Mouse (Mus musculus): ENCODE data around the gene Nav3. TPM values are rescaled to one million over a fixed set of nuclear protein-coding genes. Genes with fewer than 3 reads are reported as not detected.

The Nav3 gene
- total and polyA plus RNA-seq, 2 experiments, result 0.01 to 0.28 TPM

GRCm38 (mm10) chr10:109907206-109907605 lies 548.8 kb downstream of the Nav3 start:
- no peak for DNase-seq (ENCODE audit: extremely low read depth, low read depth, low spot score)
- no peak overlapping the region for H3K4me3 ChIP-seq (ENCODE audit: insufficient read depth, low read depth, low read length)
- WGBS, result 77% methylated on average over 4 of the region's 4 CpGs
- H3K9ac ChIP-seq (ENCODE audit: low read depth, low read length), result no peak overlapping the region
- no peak for TF ChIP-seq POLR2A (IDR thresholded peaks at IDR 0.05; ENCODE audit: extremely low read depth, insufficient read depth, low read length)
- TF ChIP-seq CTCF (IDR thresholded peaks at IDR 0.05; ENCODE audit: low read depth, low read length), result no peak
- no peaks in the 10 kb centered on the region for H3K79me2 ChIP-seq (ENCODE audit: control insufficient read depth, insufficient read depth, low read length)
- no peaks in the 10 kb centered on the region for H3K36me3 ChIP-seq (ENCODE audit: control insufficient read depth, insufficient read depth, low read length)
- H3K27me3 ChIP-seq (ENCODE audit: control insufficient read depth, insufficient read depth, low read length), result no peaks in the 10 kb centered on the region
- no peak overlapping the region for H3K27ac ChIP-seq (replicated peaks; ENCODE audit: insufficient read depth, low read depth, low read length)
- H3K4me1 ChIP-seq (ENCODE audit: control insufficient read depth, insufficient read depth, low read length), result no peaks in the 10 kb centered on the region

GRCm38 (mm10) chr10:109906413-109906785 lies 549.6 kb downstream of the Nav3 start:
- no peak for DNase-seq (ENCODE audit: extremely low read depth, low read depth, low spot score)
- H3K79me2 ChIP-seq (ENCODE audit: control insufficient read depth, insufficient read depth, low read length), result no peaks in the 10 kb centered on the region
- no peak overlapping the region for H3K4me3 ChIP-seq (ENCODE audit: insufficient read depth, low read depth, low read length)
- no peaks in the 10 kb centered on the region for H3K4me1 ChIP-seq (ENCODE audit: control insufficient read depth, insufficient read depth, low read length)
- no peak for TF ChIP-seq POLR2A (IDR thresholded peaks at IDR 0.05; ENCODE audit: extremely low read depth, insufficient read depth, low read length)
- H3K27me3 ChIP-seq (ENCODE audit: control insufficient read depth, insufficient read depth, low read length), result no peaks in the 10 kb centered on the region
- no peak overlapping the region for H3K9ac ChIP-seq (ENCODE audit: low read depth, low read length)
- H3K36me3 ChIP-seq (ENCODE audit: control insufficient read depth, insufficient read depth, low read length), result no peaks in the 10 kb centered on the region
- H3K27ac ChIP-seq (replicated peaks; ENCODE audit: insufficient read depth, low read depth, low read length), result no peak overlapping the region
- 11% methylated on average over 6 of the region's 6 CpGs for WGBS

- no peak for DNase-seq (ENCODE audit: extremely low read depth, low read depth, low spot score)
- H3K27ac ChIP-seq (replicated peaks; ENCODE audit: insufficient read depth, low read depth, low read length), result no peak overlapping the region
- TF ChIP-seq CTCF (IDR thresholded peaks at IDR 0.05; ENCODE audit: low read depth, low read length), result no peak
- no peak for TF ChIP-seq POLR2A (IDR thresholded peaks at IDR 0.05; ENCODE audit: extremely low read depth, insufficient read depth, low read length)
- WGBS, result 25% methylated on average over 9 of the region's 9 CpGs
- no peaks in the 10 kb centered on the region for H3K36me3 ChIP-seq (ENCODE audit: control insufficient read depth, insufficient read depth, low read length)
- no peak overlapping the region for H3K9ac ChIP-seq (ENCODE audit: low read depth, low read length)
- no peak overlapping the region for H3K4me3 ChIP-seq (ENCODE audit: insufficient read depth, low read depth, low read length)
- no peaks in the 10 kb centered on the region for H3K79me2 ChIP-seq (ENCODE audit: control insufficient read depth, insufficient read depth, low read length)
- H3K4me1 ChIP-seq (ENCODE audit: control insufficient read depth, insufficient read depth, low read length), result no peaks in the 10 kb centered on the region
- no peaks in the 10 kb centered on the region for H3K27me3 ChIP-seq (ENCODE audit: control insufficient read depth, insufficient read depth, low read length)
These were observed 550.2 kb downstream of the Nav3 start for GRCm38 (mm10) chr10:109905649-109906412.

- no peak overlapping the region for H3K27ac ChIP-seq (replicated peaks; ENCODE audit: insufficient read depth, low read depth, low read length)
- no peak overlapping the region for H3K9ac ChIP-seq (ENCODE audit: low read depth, low read length)
- TF ChIP-seq POLR2A (IDR thresholded peaks at IDR 0.05; ENCODE audit: extremely low read depth, insufficient read depth, low read length) (no peak), CTCF (IDR thresholded peaks at IDR 0.05; ENCODE audit: low read depth, low read length) (no peak)
- H3K4me1 ChIP-seq (ENCODE audit: control insufficient read depth, insufficient read depth, low read length), result no peaks in the 10 kb centered on the region
- 83% methylated on average over 1 of the region's 1 CpGs for WGBS
- H3K79me2 ChIP-seq (ENCODE audit: control insufficient read depth, insufficient read depth, low read length), result no peaks in the 10 kb centered on the region
- H3K36me3 ChIP-seq (ENCODE audit: control insufficient read depth, insufficient read depth, low read length), result no peaks in the 10 kb centered on the region
- no peaks in the 10 kb centered on the region for H3K27me3 ChIP-seq (ENCODE audit: control insufficient read depth, insufficient read depth, low read length)
- H3K4me3 ChIP-seq (ENCODE audit: insufficient read depth, low read depth, low read length), result no peak overlapping the region
- no peak for DNase-seq (ENCODE audit: extremely low read depth, low read depth, low spot score)
These were observed 551.2 kb downstream of the Nav3 start for GRCm38 (mm10) chr10:109904841-109905240.

GRCm38 (mm10) chr10:109903701-109904555 lies 552.1 kb downstream of the Nav3 start:
- H3K4me3 ChIP-seq (ENCODE audit: insufficient read depth, low read depth, low read length), result no peak overlapping the region
- H3K27me3 ChIP-seq (ENCODE audit: control insufficient read depth, insufficient read depth, low read length), result no peaks in the 10 kb centered on the region
- no peaks in the 10 kb centered on the region for H3K79me2 ChIP-seq (ENCODE audit: control insufficient read depth, insufficient read depth, low read length)
- no peak overlapping the region for H3K9ac ChIP-seq (ENCODE audit: low read depth, low read length)
- 77% methylated on average over 17 of the region's 17 CpGs for WGBS
- no peaks in the 10 kb centered on the region for H3K36me3 ChIP-seq (ENCODE audit: control insufficient read depth, insufficient read depth, low read length)
- no peak overlapping the region for H3K27ac ChIP-seq (replicated peaks; ENCODE audit: insufficient read depth, low read depth, low read length)
- no peaks in the 10 kb centered on the region for H3K4me1 ChIP-seq (ENCODE audit: control insufficient read depth, insufficient read depth, low read length)
- no peak for TF ChIP-seq CTCF (IDR thresholded peaks at IDR 0.05; ENCODE audit: low read depth, low read length)
- no peak for TF ChIP-seq POLR2A (IDR thresholded peaks at IDR 0.05; ENCODE audit: extremely low read depth, insufficient read depth, low read length)
- no peak for DNase-seq (ENCODE audit: extremely low read depth, low read depth, low spot score)

Data from liver, adult 2 months (tissue).